Mouse (Mus musculus): Measurements from ENCODE around the gene Sh3bp4. TPM values are rescaled to one million over a fixed set of nuclear protein-coding genes. Genes with fewer than 3 reads are reported as not detected.

The Sh3bp4 gene
- polyA plus RNA-seq, 1 experiment from 2014 or later: 22.4 TPM

DNA sequence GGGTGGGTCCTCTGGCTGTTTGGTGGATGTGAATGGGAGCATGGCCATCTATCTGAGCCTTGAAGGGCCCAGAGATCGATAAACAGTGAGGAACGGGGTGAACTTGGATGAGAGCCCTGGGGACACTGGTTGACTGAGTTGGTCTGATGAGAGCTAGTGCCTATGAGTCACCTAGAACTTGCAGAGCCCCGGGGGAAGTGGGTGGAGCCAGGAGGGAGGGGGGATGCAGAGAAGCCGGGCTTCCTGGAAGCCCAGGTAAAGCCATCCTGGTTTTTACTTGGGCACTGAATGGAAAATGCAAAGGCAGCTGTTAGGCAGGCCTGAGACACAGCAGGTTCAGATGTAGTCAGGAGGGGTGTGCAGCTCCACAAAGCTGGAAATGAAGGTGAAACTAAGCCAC, 63.1 kb downstream of the Sh3bp4 start:
- ATAC-seq (ENCODE audit: insufficient number of reproducible peaks, insufficient read depth, low FRiP score, low read depth): no peak
- no peaks in the 10 kb centered on the region; the same call in 1 of the 2 replicates for H3K36me3 ChIP-seq (ENCODE audit: control insufficient read depth, insufficient read depth, low read length)
- WGBS: 60% methylated on average over 4 of the region's 4 CpGs
- no peak overlapping the region for H3K9ac ChIP-seq (replicated peaks; ENCODE audit: low read depth, low read length)
- no peaks in the 10 kb centered on the region for H3K27me3 ChIP-seq (ENCODE audit: control insufficient read depth, insufficient read depth, low read length)
- H3K9me3 ChIP-seq (ENCODE audit: control insufficient read depth, low read depth, low read length): no peaks in the 10 kb centered on the region
- H3K4me1 ChIP-seq (ENCODE audit: control insufficient read depth, insufficient read depth, low read length): no peaks in the 10 kb centered on the region; the same call in 1 of the 2 replicates
- H3K27ac ChIP-seq (ENCODE audit: low read length): no peak overlapping the region
- no peak overlapping the region for H3K4me3 ChIP-seq (ENCODE audit: low read depth, low read length)
- no peak overlapping the region for H3K4me2 ChIP-seq (replicated peaks; ENCODE audit: low read depth, low read length)

DNA sequence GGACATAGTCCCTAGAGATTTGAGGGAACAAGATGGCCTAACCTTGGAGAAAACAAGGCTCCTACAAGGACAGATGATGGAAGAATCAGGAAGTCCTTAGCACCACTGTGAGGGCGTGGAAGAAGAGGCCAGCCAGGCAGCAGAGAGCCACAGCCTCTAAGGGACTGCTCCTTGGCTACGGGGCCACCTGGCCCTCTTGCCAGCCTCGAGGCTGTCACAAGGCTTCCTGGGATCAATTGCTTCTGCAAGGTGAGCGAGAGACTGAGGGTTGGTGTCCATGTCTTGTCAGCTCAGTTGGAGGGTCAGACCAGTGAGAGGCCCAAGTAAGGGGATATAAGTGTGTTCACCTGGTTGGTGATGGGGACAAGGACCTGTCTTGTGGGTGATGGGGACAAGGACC, 63.5 kb downstream of the Sh3bp4 start:
- no peaks in the 10 kb centered on the region; the same call in 1 of the 2 replicates for H3K36me3 ChIP-seq (ENCODE audit: control insufficient read depth, insufficient read depth, low read length)
- H3K9ac ChIP-seq (replicated peaks; ENCODE audit: low read depth, low read length): no peak overlapping the region
- no peaks in the 10 kb centered on the region for H3K9me3 ChIP-seq (ENCODE audit: control insufficient read depth, low read depth, low read length)
- ATAC-seq (ENCODE audit: insufficient number of reproducible peaks, insufficient read depth, low FRiP score, low read depth): no peak
- no peaks in the 10 kb centered on the region; the same call in 1 of the 2 replicates for H3K4me1 ChIP-seq (ENCODE audit: control insufficient read depth, insufficient read depth, low read length)
- no peak overlapping the region for H3K4me3 ChIP-seq (ENCODE audit: low read depth, low read length)
- no peak overlapping the region for H3K27ac ChIP-seq (ENCODE audit: low read length)
- 90% methylated on average over 4 of the region's 4 CpGs for WGBS
- H3K4me2 ChIP-seq (replicated peaks; ENCODE audit: low read depth, low read length): no peak overlapping the region
- H3K27me3 ChIP-seq (ENCODE audit: control insufficient read depth, insufficient read depth, low read length): no peaks in the 10 kb centered on the region

DNA sequence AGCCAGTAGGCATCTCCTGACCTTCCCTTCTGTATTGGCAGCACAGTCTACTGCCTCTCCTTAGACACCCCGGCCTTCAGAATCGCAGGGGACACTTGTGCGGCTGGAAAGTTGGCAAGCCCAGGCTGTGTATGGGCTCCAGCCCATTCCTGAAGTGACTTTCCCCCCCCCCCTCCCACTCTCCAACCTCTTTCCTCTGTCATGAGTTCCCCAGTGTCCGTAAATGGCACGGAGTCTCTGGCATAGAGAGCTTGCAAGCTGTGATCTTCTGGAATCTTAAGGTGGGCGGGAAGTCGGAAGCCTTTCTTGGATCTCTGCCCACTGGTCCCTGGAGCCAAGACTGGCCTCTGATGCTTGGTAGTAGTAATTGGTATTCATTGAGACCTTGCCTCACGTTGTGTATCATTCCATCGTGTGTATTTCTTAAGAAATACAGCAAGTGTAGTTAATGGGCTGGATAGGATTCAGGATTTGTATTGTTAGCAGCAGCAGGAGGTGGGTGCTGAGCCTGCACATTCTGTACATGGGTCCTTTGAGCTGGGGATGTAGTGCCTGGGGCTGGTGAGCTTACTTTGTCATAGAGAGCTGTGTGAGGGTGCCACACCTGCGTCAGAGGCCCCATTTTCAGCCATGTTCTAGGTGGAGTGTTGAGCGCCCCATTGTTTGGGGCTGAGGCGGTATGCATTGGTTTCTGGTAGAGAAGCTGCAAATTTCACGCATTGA, 66.0 kb downstream of the Sh3bp4 start:
- Histone ChIP-seq H3K9ac (replicated peaks; ENCODE audit: low read depth, low read length) (no peak overlapping the region), H3K4me3 (ENCODE audit: low read depth, low read length) (no peak overlapping the region), H3K4me2 (replicated peaks; ENCODE audit: low read depth, low read length) (no peak overlapping the region), H3K4me1 (ENCODE audit: control insufficient read depth, insufficient read depth, low read length) (no peaks in the 10 kb centered on the region; the same call in 1 of the 2 replicates), H3K9me3 (ENCODE audit: control insufficient read depth, low read depth, low read length) (no peaks in the 10 kb centered on the region), H3K27me3 (ENCODE audit: control insufficient read depth, insufficient read depth, low read length) (no peaks in the 10 kb centered on the region), H3K27ac (ENCODE audit: low read length) (no peak overlapping the region), H3K36me3 (ENCODE audit: control insufficient read depth, insufficient read depth, low read length) (no peaks in the 10 kb centered on the region; the same call in 1 of the 2 replicates)
- WGBS: 74% methylated on average over 13 of the region's 13 CpGs
- no peak for ATAC-seq (ENCODE audit: insufficient number of reproducible peaks, insufficient read depth, low FRiP score, low read depth)

DNA sequence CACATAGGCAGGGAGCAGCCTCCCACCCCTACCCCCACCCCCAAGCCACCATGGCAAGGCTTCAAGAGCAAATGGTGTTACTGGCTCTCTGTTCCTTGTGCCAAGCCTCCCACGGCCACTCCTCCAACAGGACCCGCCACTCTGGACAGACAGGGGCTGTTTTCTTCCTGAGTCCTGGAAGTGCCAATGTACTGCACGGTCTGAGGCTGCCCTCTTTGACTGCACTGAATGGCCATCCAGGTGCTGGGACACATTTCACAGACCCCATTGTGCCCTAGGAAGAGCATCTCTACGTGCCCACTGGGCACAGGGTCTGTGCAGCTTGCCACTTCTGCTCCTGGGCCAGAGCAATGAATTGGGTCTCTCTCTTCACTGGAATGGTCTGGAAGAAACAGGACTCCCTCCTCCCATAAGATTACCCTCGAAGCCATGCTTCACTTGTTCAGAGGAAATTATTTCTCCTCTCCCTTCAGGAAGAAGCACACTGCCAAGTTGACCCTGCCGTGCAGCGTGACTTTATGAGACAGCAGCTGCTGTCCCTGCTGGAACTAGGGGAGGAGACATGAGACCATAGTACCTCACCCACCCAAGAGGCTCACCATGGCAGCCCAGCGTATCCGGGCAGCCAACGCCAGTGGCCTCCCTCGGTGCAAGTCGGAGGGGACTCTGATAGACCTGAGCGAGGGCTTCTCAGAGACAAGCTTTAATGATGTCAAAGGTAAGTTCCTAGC, 67.0 kb downstream of the Sh3bp4 start:
- H3K36me3 ChIP-seq (ENCODE audit: control insufficient read depth, insufficient read depth, low read length): no peaks in the 10 kb centered on the region; the same call in 1 of the 2 replicates
- no peak overlapping the region for H3K9ac ChIP-seq (replicated peaks; ENCODE audit: low read depth, low read length)
- no peaks in the 10 kb centered on the region for H3K27me3 ChIP-seq (ENCODE audit: control insufficient read depth, insufficient read depth, low read length)
- WGBS: 88% methylated on average over 13 of the region's 13 CpGs
- H3K27ac ChIP-seq (ENCODE audit: low read length): no peak overlapping the region
- ATAC-seq (ENCODE audit: insufficient number of reproducible peaks, insufficient read depth, low FRiP score, low read depth): no peak
- H3K4me1 ChIP-seq (ENCODE audit: control insufficient read depth, insufficient read depth, low read length): no peaks in the 10 kb centered on the region; the same call in 1 of the 2 replicates
- no peaks in the 10 kb centered on the region for H3K9me3 ChIP-seq (ENCODE audit: control insufficient read depth, low read depth, low read length)
- H3K4me2 ChIP-seq (replicated peaks; ENCODE audit: low read depth, low read length): no peak overlapping the region
- no peak overlapping the region for H3K4me3 ChIP-seq (ENCODE audit: low read depth, low read length)

DNA sequence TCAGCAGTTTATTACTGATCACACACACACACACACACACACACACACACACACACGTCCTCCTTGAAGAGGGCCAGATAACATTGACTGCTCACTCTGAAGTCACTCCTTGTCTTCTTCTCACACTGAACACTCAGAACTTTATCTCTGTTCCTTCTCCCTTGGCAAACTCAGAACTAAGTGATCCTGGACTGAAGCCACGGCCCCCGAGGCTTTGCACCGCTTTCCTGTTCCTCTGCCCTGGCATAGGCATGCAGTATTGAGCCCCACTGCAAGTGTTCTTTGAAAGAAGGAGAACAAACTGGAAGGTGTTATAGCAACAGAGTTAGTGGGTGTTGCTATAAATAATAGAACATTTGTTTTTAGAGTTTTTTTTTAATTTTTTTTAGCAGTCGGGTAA, 68.1 kb downstream of the Sh3bp4 start:
- ATAC-seq (ENCODE audit: insufficient number of reproducible peaks, insufficient read depth, low FRiP score, low read depth): no peak
- H3K27me3 ChIP-seq (ENCODE audit: control insufficient read depth, insufficient read depth, low read length): no peaks in the 10 kb centered on the region
- H3K9me3 ChIP-seq (ENCODE audit: control insufficient read depth, low read depth, low read length): no peaks in the 10 kb centered on the region
- no peak overlapping the region for H3K4me2 ChIP-seq (replicated peaks; ENCODE audit: low read depth, low read length)
- H3K27ac ChIP-seq (ENCODE audit: low read length): no peak overlapping the region
- no peak overlapping the region for H3K9ac ChIP-seq (replicated peaks; ENCODE audit: low read depth, low read length)
- H3K4me3 ChIP-seq (ENCODE audit: low read depth, low read length): no peak overlapping the region
- H3K36me3 ChIP-seq (ENCODE audit: control insufficient read depth, insufficient read depth, low read length): no peaks in the 10 kb centered on the region; the same call in 1 of the 2 replicates
- H3K4me1 ChIP-seq (ENCODE audit: control insufficient read depth, insufficient read depth, low read length): no peaks in the 10 kb centered on the region; the same call in 1 of the 2 replicates
- WGBS: 77% methylated on average over 5 of the region's 5 CpGs

DNA sequence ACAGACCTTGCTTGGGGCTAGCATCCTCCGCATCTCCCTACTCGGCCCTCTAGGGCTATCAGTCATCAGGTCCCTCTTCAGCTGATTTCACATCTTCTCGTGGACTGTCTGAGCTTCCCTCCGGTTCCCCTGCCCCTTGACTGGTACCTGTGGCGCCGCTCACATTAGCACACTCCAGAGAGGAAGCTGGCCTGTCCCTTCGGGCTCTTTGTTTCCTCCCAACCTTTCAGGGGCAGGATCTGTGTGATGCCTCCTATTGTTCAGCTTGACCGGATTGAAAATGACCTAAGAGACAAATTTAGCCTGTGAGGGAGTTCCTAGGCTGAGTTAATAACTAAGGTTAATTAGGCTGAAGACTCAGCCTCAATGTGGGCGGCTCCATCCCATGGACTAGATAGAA, 69.9 kb downstream of the Sh3bp4 start:
- no peaks in the 10 kb centered on the region for H3K9me3 ChIP-seq (ENCODE audit: control insufficient read depth, low read depth, low read length)
- H3K27me3 ChIP-seq (ENCODE audit: control insufficient read depth, insufficient read depth, low read length): no peaks in the 10 kb centered on the region
- H3K4me1 ChIP-seq (ENCODE audit: control insufficient read depth, insufficient read depth, low read length): no peaks in the 10 kb centered on the region
- peaks cover 12% of the 10 kb centered on the region for H3K36me3 ChIP-seq (ENCODE audit: control insufficient read depth, insufficient read depth, low read length)
- no peak overlapping the region for H3K9ac ChIP-seq (replicated peaks; ENCODE audit: low read depth, low read length)
- no peak overlapping the region for H3K4me2 ChIP-seq (replicated peaks; ENCODE audit: low read depth, low read length)
- H3K4me3 ChIP-seq (ENCODE audit: low read depth, low read length): no peak overlapping the region
- no peak for ATAC-seq (ENCODE audit: insufficient number of reproducible peaks, insufficient read depth, low FRiP score, low read depth)
- WGBS: 87% methylated on average over 9 of the region's 9 CpGs
- H3K27ac ChIP-seq (ENCODE audit: low read length): no peak overlapping the region

DNA sequence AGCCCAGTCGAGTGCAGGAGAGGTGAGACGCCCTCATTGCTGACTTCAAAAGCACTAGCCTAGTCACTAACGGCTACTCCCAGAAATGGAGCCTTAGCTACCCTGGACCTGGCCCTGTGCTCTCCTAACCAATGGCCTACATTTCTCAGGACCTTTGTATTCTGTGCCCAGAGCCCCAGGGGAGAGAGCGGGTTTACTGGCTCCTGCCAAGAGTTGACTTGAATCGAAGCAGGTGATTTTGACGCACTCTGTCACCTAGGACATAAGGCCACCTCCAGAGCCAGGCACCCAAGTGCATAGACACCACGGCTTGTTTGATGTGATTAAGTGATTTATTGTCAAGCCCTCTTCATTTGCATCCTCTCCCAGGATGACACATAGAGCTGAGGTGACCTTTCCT, 80.9 kb downstream of the Sh3bp4 start:
- WGBS: 83% methylated on average over 7 of the region's 7 CpGs
- H3K27me3 ChIP-seq (ENCODE audit: control insufficient read depth, insufficient read depth, low read length): no peaks in the 10 kb centered on the region
- no peak overlapping the region for H3K4me3 ChIP-seq (ENCODE audit: low read depth, low read length)
- no peaks in the 10 kb centered on the region for H3K4me1 ChIP-seq (ENCODE audit: control insufficient read depth, insufficient read depth, low read length)
- ATAC-seq (ENCODE audit: insufficient number of reproducible peaks, insufficient read depth, low FRiP score, low read depth): no peak
- no peak overlapping the region for H3K27ac ChIP-seq (ENCODE audit: low read length)
- H3K9ac ChIP-seq (replicated peaks; ENCODE audit: low read depth, low read length): no peak overlapping the region
- no peak overlapping the region for H3K4me2 ChIP-seq (replicated peaks; ENCODE audit: low read depth, low read length)
- H3K36me3 ChIP-seq (ENCODE audit: control insufficient read depth, insufficient read depth, low read length): peaks cover 9% of the 10 kb centered on the region
- no peaks in the 10 kb centered on the region for H3K9me3 ChIP-seq (ENCODE audit: control insufficient read depth, low read depth, low read length)

DNA sequence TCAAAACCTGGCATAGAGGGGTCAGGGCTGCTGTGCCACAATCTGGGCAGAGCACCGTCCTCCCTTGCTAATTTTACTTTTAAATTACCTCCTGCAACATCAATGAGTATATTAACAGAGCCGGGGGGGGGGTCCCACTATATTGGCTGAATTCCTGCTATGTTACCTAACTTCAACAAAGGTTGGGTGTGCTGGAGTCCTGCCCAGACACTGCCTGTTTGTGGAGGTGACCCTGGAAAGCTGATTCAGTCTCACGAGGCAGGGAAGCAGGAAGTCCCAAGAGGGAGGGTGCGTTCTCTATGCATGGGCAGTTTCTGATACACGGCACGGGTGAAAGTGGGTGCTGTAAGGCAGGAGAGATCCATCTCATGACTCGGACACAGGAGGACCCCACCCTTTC, 82.4 kb downstream of the Sh3bp4 start:
- ATAC-seq (ENCODE audit: insufficient number of reproducible peaks, insufficient read depth, low FRiP score, low read depth): no peak
- Histone ChIP-seq H3K4me1 (ENCODE audit: control insufficient read depth, insufficient read depth, low read length) (no peaks in the 10 kb centered on the region), H3K4me3 (ENCODE audit: low read depth, low read length) (no peak overlapping the region), H3K27me3 (ENCODE audit: control insufficient read depth, insufficient read depth, low read length) (no peaks in the 10 kb centered on the region), H3K4me2 (replicated peaks; ENCODE audit: low read depth, low read length) (no peak overlapping the region), H3K9ac (replicated peaks; ENCODE audit: low read depth, low read length) (no peak overlapping the region), H3K9me3 (ENCODE audit: control insufficient read depth, low read depth, low read length) (no peaks in the 10 kb centered on the region), H3K36me3 (ENCODE audit: control insufficient read depth, insufficient read depth, low read length) (peaks cover 8% of the 10 kb centered on the region), H3K27ac (ENCODE audit: low read length) (no peak overlapping the region)
- 83% methylated on average over 7 of the region's 7 CpGs for WGBS
